Comparison of ENCODE assay signal across 33 mouse cellular contexts in the genomic region with DNA sequence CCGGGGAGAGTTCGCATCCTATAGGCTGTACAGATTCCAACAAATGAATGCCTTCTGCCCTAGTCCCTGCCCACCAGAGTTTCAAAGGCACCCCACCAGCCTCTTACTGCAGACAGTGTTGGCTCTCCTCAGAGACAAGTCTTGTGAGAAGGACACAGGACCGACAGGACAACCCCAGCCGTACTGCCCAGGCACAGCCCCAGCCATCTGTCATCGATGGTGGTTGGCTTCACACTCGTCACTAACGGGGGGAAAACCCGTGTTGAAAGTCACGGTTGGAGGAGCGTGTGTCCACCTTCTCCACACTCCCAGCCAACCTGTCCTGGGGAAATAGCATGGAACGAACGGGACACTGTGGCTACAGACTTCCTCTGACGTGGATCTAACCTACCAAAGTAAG. TPM values are rescaled to one million over a fixed set of nuclear protein-coding genes. Genes with fewer than 3 reads are reported as not detected.
"Had no signal": no experiment of that assay in that cellular context is flagged by ENCODE, and none has a peak within 500 bp of the region (broad histone marks: within the 10 kb centered on the region; RNA-seq: fewer than 3 reads in every experiment).

No protein-coding gene starts in this region.

- H3K4me1 ChIP-seq: hindbrain, embryonic 10.5 days; hindbrain, embryonic 12.5 days; hindbrain, embryonic 13.5 days; hindbrain, embryonic 15.5 days; intestine, embryonic 15.5 days; kidney, embryonic 15.5 days had no signal

- DNase-seq: heart, postnatal 10 days; heart, postnatal 4 days; kidney, adult 11 months; kidney, adult 18-20 months; kidney, adult 2 months; kidney, adult 8-10 months; kidney, adult 9 months; kidney, postnatal 10 days; kidney, postnatal 14 days; kidney, postnatal 25 days; kidney, postnatal 36 days; kidney, postnatal 4 days; layer of hippocampus, adult 9-11 months; layer of hippocampus, postnatal 36 days had no signal

- H3K27ac ChIP-seq: heart, embryonic 13.5 days; heart, embryonic 15.5 days; hindbrain, embryonic 10.5 days; hindbrain, embryonic 12.5 days; hindbrain, embryonic 13.5 days; hindbrain, embryonic 14.5 days; hindbrain, embryonic 15.5 days; hindbrain, postnatal 0 days; intestine, embryonic 15.5 days; kidney, embryonic 15.5 days; kidney, postnatal 0 days; layer of hippocampus, adult 2 months; left cerebral cortex, adult 2 months had no signal

- H3K4me3 ChIP-seq: heart, embryonic 12.5 days; heart, embryonic 13.5 days; heart, embryonic 15.5 days; hindbrain, embryonic 10.5 days; hindbrain, embryonic 12.5 days; hindbrain, embryonic 13.5 days; hindbrain, embryonic 15.5 days; intestine, embryonic 15.5 days; kidney, embryonic 15.5 days; layer of hippocampus, adult 2 months; left cerebral cortex, adult 2 months had no signal

- H3K36me3 ChIP-seq: hindbrain, embryonic 10.5 days; hindbrain, embryonic 12.5 days; hindbrain, embryonic 13.5 days; hindbrain, embryonic 15.5 days; intestine, embryonic 15.5 days; kidney, embryonic 15.5 days had no signal

- H3K27me3 ChIP-seq: heart, embryonic 12.5 days; heart, embryonic 13.5 days; heart, embryonic 15.5 days; hindbrain, embryonic 12.5 days; hindbrain, embryonic 15.5 days had no signal

- H3K9ac ChIP-seq: heart, embryonic 12.5 days; heart, embryonic 13.5 days; heart, embryonic 15.5 days; hindbrain, embryonic 12.5 days; hindbrain, embryonic 13.5 days; hindbrain, embryonic 14.5 days; hindbrain, embryonic 15.5 days; intestine, embryonic 15.5 days; kidney, embryonic 15.5 days had no signal

RNA-seq across cellular contexts. Expression of a gene that starts 19.2 kb away (rescaled TPM):
- total RNA-seq: hematopoietic stem cell, adult 5-6 weeks; hindbrain, postnatal 0 days had no signal
- polyA plus RNA-seq: hindbrain, embryonic 14.5 days; inflammation-experienced regulatory T-cells, adult 6 months; intestine, postnatal 0 days; kidney, embryonic 14.5 days; kidney, postnatal 0 days; large intestine, adult 2 months had no signal
